In the genomic region with DNA sequence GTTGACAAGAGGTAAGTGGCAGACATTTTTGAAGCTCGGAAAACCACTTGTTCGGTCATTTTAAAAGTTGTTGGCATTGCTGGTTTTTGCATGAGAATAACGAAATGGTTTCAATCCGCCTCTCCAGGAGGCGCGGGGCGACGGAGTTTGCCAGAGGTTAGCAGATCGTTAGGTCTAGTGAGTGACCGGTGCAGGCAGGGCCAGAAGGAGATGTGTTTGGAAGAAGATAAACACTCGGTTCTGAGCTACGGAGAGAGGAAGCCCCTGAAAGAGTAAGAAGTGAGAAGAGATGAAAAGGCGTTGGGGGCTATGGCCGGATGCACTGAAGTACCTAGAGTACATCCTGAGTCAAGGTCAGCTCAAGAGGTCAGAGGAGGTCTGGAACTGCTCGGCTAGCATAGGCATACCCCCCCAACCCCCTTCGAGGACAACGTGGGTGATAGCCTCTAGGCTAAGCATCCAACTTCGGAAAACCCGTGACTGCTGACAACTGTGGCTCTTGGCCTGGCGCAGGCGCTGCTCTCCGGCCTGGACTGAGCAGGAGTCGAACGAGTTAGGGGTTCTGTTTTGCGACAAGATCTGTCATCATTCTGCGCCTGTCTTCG, we compare ENCODE assay signal across 20 mouse cellular contexts. TPM values are rescaled to one million over a fixed set of nuclear protein-coding genes. Genes with fewer than 3 reads are reported as not detected.
DNase-seq lines count a peak whose midpoint lies in the region; ATAC-seq and TF ChIP-seq lines count a peak whose summit lies in the region.
"Had no signal": no experiment of that assay in that cellular context is flagged by ENCODE, and none has a peak within 500 bp of the region (broad histone marks: within the 10 kb centered on the region; RNA-seq: fewer than 3 reads in every experiment).

No protein-coding gene starts in this region.

- no peak overlapping the region for H3K4me2 ChIP-seq in forebrain, postnatal 0 days (ENCODE audit: low read depth)
- H3K4me2 ChIP-seq in forebrain, embryonic 11.5 days (ENCODE audit: low read depth, low read length, severe bottlenecking), result no peak overlapping the region
- no peak overlapping the region for H3K4me2 ChIP-seq in midbrain, embryonic 15.5 days
- no peak overlapping the region for H3K4me2 ChIP-seq in neural tube, embryonic 11.5 days (ENCODE audit: low read depth)

- no peak for ATAC-seq in forebrain, postnatal 0 days
- no peak for ATAC-seq in forebrain, embryonic 11.5 days (replicated peaks; ENCODE audit: low FRiP score)
- ATAC-seq in midbrain, embryonic 15.5 days (replicated peaks), result no peak
- no peak for ATAC-seq in neural tube, embryonic 11.5 days (ENCODE audit: insufficient read depth, low FRiP score, low TSS enrichment)

- no peak overlapping the region for H3K4me3 ChIP-seq in forebrain, postnatal 0 days (ENCODE audit: low read depth, low read length)
- no peak overlapping the region for H3K4me3 ChIP-seq in forebrain, embryonic 11.5 days (ENCODE audit: low read depth, low read length)
- H3K4me3 ChIP-seq in midbrain, embryonic 10.5 days, result no peak overlapping the region
- H3K4me3 ChIP-seq in midbrain, embryonic 15.5 days, result no peak overlapping the region
- H3K4me3 ChIP-seq in neural tube, embryonic 11.5 days (ENCODE audit: low read depth, low read length), result no peak overlapping the region
- H3K4me3 ChIP-seq: liver, embryonic 15.5 days; myocyte had no signal

- no peak overlapping the region for H3K9ac ChIP-seq in forebrain, postnatal 0 days
- no peak overlapping the region for H3K9ac ChIP-seq in forebrain, embryonic 11.5 days (ENCODE audit: low read length)
- no peak overlapping the region for H3K9ac ChIP-seq in midbrain, embryonic 15.5 days
- no peak overlapping the region for H3K9ac ChIP-seq in neural tube, embryonic 11.5 days (ENCODE audit: low read length)
- H3K9ac ChIP-seq: heart, embryonic 12.5 days; hindbrain, embryonic 12.5 days; liver, embryonic 15.5 days had no signal

- H3K36me3 ChIP-seq in forebrain, postnatal 0 days (ENCODE audit: insufficient read depth), result no peaks in the 10 kb centered on the region
- no peaks in the 10 kb centered on the region for H3K36me3 ChIP-seq in forebrain, embryonic 11.5 days (ENCODE audit: control insufficient read depth, insufficient read depth, low read length)
- H3K36me3 ChIP-seq in midbrain, embryonic 10.5 days, result no peaks in the 10 kb centered on the region
- no peaks in the 10 kb centered on the region for H3K36me3 ChIP-seq in midbrain, embryonic 15.5 days (replicated peaks)
- no peaks in the 10 kb centered on the region for H3K36me3 ChIP-seq in neural tube, embryonic 11.5 days (ENCODE audit: control insufficient read depth, insufficient read depth, low read length)
- H3K36me3 ChIP-seq: heart, embryonic 12.5 days; hindbrain, embryonic 12.5 days; liver, embryonic 15.5 days had no signal

- no peak overlapping the region for H3K27ac ChIP-seq in forebrain, postnatal 0 days (ENCODE audit: low read depth, low read length)
- H3K27ac ChIP-seq in forebrain, embryonic 11.5 days (ENCODE audit: low read depth, low read length), result no peak overlapping the region
- no peak overlapping the region for H3K27ac ChIP-seq in midbrain, embryonic 10.5 days (replicated peaks)
- H3K27ac ChIP-seq in midbrain, embryonic 15.5 days, result no peak overlapping the region
- no peak overlapping the region for H3K27ac ChIP-seq in neural tube, embryonic 11.5 days (ENCODE audit: low read depth, low read length)
- H3K27ac ChIP-seq: hindbrain, embryonic 12.5 days; liver, embryonic 15.5 days had no signal

- peak; percentile 33 for DNase-seq in forebrain, postnatal 0 days
- no peak for DNase-seq in forebrain, embryonic 11.5 days (ENCODE audit: low spot score)
- DNase-seq in midbrain, embryonic 10.5 days (ENCODE audit: low spot score), result peak; percentile 54
- DNase-seq in brain, embryonic 14.5 days (ENCODE audit: low read depth), result peak; percentile 27
- DNase-seq in neural tube, embryonic 11.5 days (ENCODE audit: low spot score), result peak; percentile 43
- no peak for DNase-seq in kidney, postnatal 10 days
- DNase-seq in ovary, postnatal 14 days (ENCODE audit: low spot score), result no peak
- DNase-seq: adrenal gland, postnatal 10 days; cerebellum, adult 8-10 months; gastrocnemius, postnatal 10 days; kidney, adult 18-20 months; layer of hippocampus, postnatal 36 days; left cerebral cortex, postnatal 4 days; lung, postnatal 10 days had no signal

- H3K4me1 ChIP-seq in forebrain, postnatal 0 days (ENCODE audit: insufficient read depth), result no peaks in the 10 kb centered on the region
- H3K4me1 ChIP-seq in forebrain, embryonic 11.5 days (replicated peaks; ENCODE audit: control insufficient read depth, insufficient read depth, low read length), result peaks cover 18% of the 10 kb centered on the region
- H3K4me1 ChIP-seq in midbrain, embryonic 10.5 days, result peaks cover 48% of the 10 kb centered on the region
- H3K4me1 ChIP-seq in midbrain, embryonic 15.5 days, result peaks cover 35% of the 10 kb centered on the region
- peaks cover 10% of the 10 kb centered on the region for H3K4me1 ChIP-seq in neural tube, embryonic 11.5 days (ENCODE audit: control insufficient read depth, insufficient read depth, low read length)

- H3K9me3 ChIP-seq in forebrain, postnatal 0 days (ENCODE audit: low read length), result no peaks in the 10 kb centered on the region
- no peaks in the 10 kb centered on the region for H3K9me3 ChIP-seq in forebrain, embryonic 11.5 days (ENCODE audit: control insufficient read depth, low read length)
- H3K9me3 ChIP-seq in midbrain, embryonic 10.5 days (replicated peaks), result no peaks in the 10 kb centered on the region
- no peaks in the 10 kb centered on the region for H3K9me3 ChIP-seq in midbrain, embryonic 15.5 days
- H3K9me3 ChIP-seq in neural tube, embryonic 11.5 days (ENCODE audit: control insufficient read depth, low read length), result no peaks in the 10 kb centered on the region
- H3K9me3 ChIP-seq: heart, embryonic 12.5 days; hindbrain, embryonic 12.5 days; liver, embryonic 15.5 days had no signal

- peaks cover 61% of the 10 kb centered on the region for H3K27me3 ChIP-seq in forebrain, postnatal 0 days (ENCODE audit: insufficient read depth, low read length)
- peaks cover 61% of the 10 kb centered on the region for H3K27me3 ChIP-seq in forebrain, embryonic 11.5 days (ENCODE audit: control insufficient read depth, insufficient read depth, low read length)
- H3K27me3 ChIP-seq in midbrain, embryonic 10.5 days (ENCODE audit: low read depth, poor library complexity, severe bottlenecking), result peaks cover 76% of the 10 kb centered on the region
- peaks cover 74% of the 10 kb centered on the region for H3K27me3 ChIP-seq in midbrain, embryonic 15.5 days (replicated peaks)
- peaks cover 55% of the 10 kb centered on the region for H3K27me3 ChIP-seq in neural tube, embryonic 11.5 days (ENCODE audit: control insufficient read depth, insufficient read depth, low read length)

- 4% methylated on average over 27 of the region's 27 CpGs for WGBS in forebrain, postnatal 0 days
- 1% methylated on average over 27 of the region's 27 CpGs for WGBS in forebrain, embryonic 11.5 days
- 1% methylated on average over 27 of the region's 27 CpGs for WGBS in midbrain, embryonic 10.5 days
- 1% methylated on average over 27 of the region's 27 CpGs for WGBS in midbrain, embryonic 15.5 days
- WGBS in neural tube, embryonic 11.5 days, result 2% methylated on average over 27 of the region's 27 CpGs

- TF ChIP-seq POLR2A in brain, embryonic 14.5 days (IDR thresholded peaks at IDR 0.05; ENCODE audit: borderline replicate concordance, extremely low read depth, insufficient read depth, insufficient read length, poor library complexity, severe bottlenecking), result no peak

- no peak for TF ChIP-seq CTCF in forebrain, postnatal 0 days (IDR thresholded peaks at IDR 0.05; ENCODE audit: low read depth)
- TF ChIP-seq CTCF in brain, embryonic 14.5 days (IDR thresholded peaks at IDR 0.05; ENCODE audit: borderline replicate concordance, extremely low read depth, insufficient read depth, insufficient read length), result no peak

RNA-seq across cellular contexts. Expression of a gene that starts 2.2 kb away (rescaled TPM):
- total RNA-seq in forebrain, postnatal 0 days (2014; rRNA removed), result not detected in 2 replicates
- not detected in 2 replicates for polyA plus RNA-seq in forebrain, postnatal 0 days (2015; fragmentation: Nextera tagmentation; extraction: Ambion mirVana)
- not detected in 2 replicates for polyA plus RNA-seq in forebrain, embryonic 11.5 days (2014; fragmentation: Nextera tagmentation; extraction: Ambion mirVana)
- polyA plus RNA-seq in midbrain, embryonic 10.5 days (2016; fragmentation: Nextera tagmentation; extraction: Ambion mirVana), result 0.17 and 0.40 TPM in 2 replicates
- polyA plus RNA-seq in midbrain, embryonic 15.5 days (2015; fragmentation: Nextera tagmentation; extraction: Ambion mirVana), result not detected in 2 replicates
- not detected in 2 replicates for polyA plus RNA-seq in brain, embryonic 14.5 days (2012; rRNA removed)
- 2.2 and 2.5 TPM in 2 replicates for polyA plus RNA-seq in neural tube, embryonic 11.5 days (2014; fragmentation: Nextera tagmentation; extraction: Ambion mirVana)
- total RNA-seq: layer of hippocampus, postnatal 36 days; left cerebral cortex, postnatal 4 days had no signal
- polyA plus RNA-seq: liver, embryonic 15.5 days; urinary bladder, adult 2 months had no signal

RNA-seq across cellular contexts. Expression of a gene that starts 58.6 kb away (rescaled TPM):
- 59.5 and 63.6 TPM in 2 replicates for total RNA-seq in forebrain, postnatal 0 days (2014; rRNA removed)
- 40.5 and 48.5 TPM in 2 replicates for polyA plus RNA-seq in forebrain, postnatal 0 days (2015; fragmentation: Nextera tagmentation; extraction: Ambion mirVana)
- 95.8 and 98.2 TPM in 2 replicates for polyA plus RNA-seq in forebrain, embryonic 11.5 days (2014; fragmentation: Nextera tagmentation; extraction: Ambion mirVana)
- polyA plus RNA-seq in midbrain, embryonic 10.5 days (2016; fragmentation: Nextera tagmentation; extraction: Ambion mirVana), result 78.6 and 84.8 TPM in 2 replicates
- polyA plus RNA-seq in midbrain, embryonic 15.5 days (2015; fragmentation: Nextera tagmentation; extraction: Ambion mirVana), result 64.4 and 66.4 TPM in 2 replicates
- 52.2 and 65.7 TPM in 2 replicates for polyA plus RNA-seq in brain, embryonic 14.5 days (2012; rRNA removed)
- polyA plus RNA-seq in neural tube, embryonic 11.5 days (2014; fragmentation: Nextera tagmentation; extraction: Ambion mirVana), result 89.0 and 92.7 TPM in 2 replicates

Comparison
In these comparisons a context has a peak if more than half of its experiments do, and no peak if none do; other contexts are left out.
1. DNase-seq: peak in forebrain, postnatal 0 days (single experiment), midbrain, embryonic 10.5 days (single experiment), brain, embryonic 14.5 days (single experiment) and neural tube, embryonic 11.5 days (single experiment); none in forebrain, embryonic 11.5 days (single experiment), kidney, postnatal 10 days (single experiment) and ovary, postnatal 14 days (single experiment).